Mouse (Mus musculus) cerebellum, adult 2 months (tissue): Measurements from ENCODE around the gene Cxcr3.

ENCODE experiments used
- CTCF ChIP-seq: fragments of 200-500 bp; IDR thresholded peaks from 2 replicates; pipeline ENCODE4 v1.5.1; 2011; ENCODE audit warnings: low read depth, mild to moderate bottlenecking, control low read depth, low read length, moderate library complexity, borderline replicate concordance; ENCODE audit not compliant: insufficient read depth
- POLR2A ChIP-seq: fragments of 200-500 bp; IDR thresholded peaks from 2 replicates; pipeline ENCODE4 v1.6.1; 2011; ENCODE audit warnings: low read length, control low read depth, borderline replicate concordance; ENCODE audit not compliant: insufficient read depth

DNA sequence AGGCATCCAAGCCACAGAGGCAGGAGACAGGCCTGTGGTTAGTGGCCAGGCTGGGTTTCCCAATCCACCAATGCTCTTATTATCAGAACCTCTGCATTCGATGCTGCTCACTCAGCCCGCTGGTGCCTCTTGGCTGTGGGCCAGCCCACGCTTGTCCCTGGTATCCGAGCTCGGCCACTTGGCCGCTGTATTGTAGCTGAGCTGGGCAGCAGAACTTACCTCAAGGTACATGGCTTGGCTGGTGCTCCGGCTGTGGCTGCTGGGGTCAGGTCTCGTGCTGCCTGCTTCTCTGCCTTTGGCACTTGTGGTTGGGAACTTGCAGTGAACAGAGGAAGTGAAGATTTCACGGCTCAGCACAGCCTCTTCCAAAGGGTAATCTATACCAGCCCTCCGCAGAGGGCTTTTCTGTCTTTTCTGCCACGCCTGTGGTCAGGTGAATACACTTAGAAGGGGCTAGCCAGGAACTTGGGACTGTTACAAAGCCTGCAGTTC, at the start of gene Cxcr3:
- TF ChIP-seq CTCF, result no peak
- TF ChIP-seq POLR2A, result no peak
